Mouse (Mus musculus): Measurements from ENCODE around the gene Ywhah. TPM values are rescaled to one million over a fixed set of nuclear protein-coding genes. Genes with fewer than 3 reads are reported as not detected.
A peak's percentile ranks its signal among the peaks of the same experiment; 100 is the strongest.

Ywhah gene
- 200 and 252 TPM in 2 replicates for polyA plus RNA-seq (2011; ENCODE audit: insufficient read depth, insufficient read length, low replicate concordance, missing spikeins)

GRCm38 (mm10) chr5:33018561-33019425 is at the start of gene Ywhah:
TSS of gene Ywhah (plus strand) at chr5:33018816.
- under 1% methylated on average over 119 of the region's 121 CpGs for WGBS
- peaks cover 2% of the 10 kb centered on the region; the same call in 1 of the 2 replicates for H3K4me1 ChIP-seq (ENCODE audit: control insufficient read depth, insufficient read depth, low read length)

GRCm38 (mm10) chr5:32976541-32976940 is 42.1 kb upstream of the Ywhah start:
- H3K27ac ChIP-seq (ENCODE audit: control insufficient read depth, insufficient read depth, low read depth, low read length, poor library complexity): no peak overlapping the region
- no peak for TF ChIP-seq CTCF (IDR thresholded peaks at IDR 0.05; ENCODE audit: control insufficient read depth, insufficient read depth, low read length)
- TF ChIP-seq POLR2A (IDR thresholded peaks at IDR 0.05; ENCODE audit: borderline replicate concordance, control insufficient read depth, low read depth, low read length): no peak
- no peaks in the 10 kb centered on the region; the same call in 1 of the 2 replicates for H3K4me1 ChIP-seq (ENCODE audit: control insufficient read depth, insufficient read depth, low read length)
- WGBS: 36% methylated on average over 4 of the region's 4 CpGs
- no peak overlapping the region for H3K4me3 ChIP-seq (replicated peaks; ENCODE audit: control insufficient read depth, low read depth, low read length)

More at GRCm38 (mm10) chr5:33018561-33019425, at the start of gene Ywhah:
- Histone ChIP-seq H3K27ac (ENCODE audit: control insufficient read depth, insufficient read depth, low read depth, low read length, poor library complexity) (peak within 1 kb of the TSS; percentile 100), H3K4me3 (replicated peaks; ENCODE audit: control insufficient read depth, low read depth, low read length) (peak within 1 kb of the TSS; percentile 81)
- TF ChIP-seq CTCF (IDR thresholded peaks at IDR 0.05; ENCODE audit: control insufficient read depth, insufficient read depth, low read length): no peak
- peak; percentile 86 for TF ChIP-seq POLR2A (IDR thresholded peaks at IDR 0.05; ENCODE audit: borderline replicate concordance, control insufficient read depth, low read depth, low read length)

- H3K4me3 ChIP-seq (replicated peaks; ENCODE audit: control insufficient read depth, low read depth, low read length): no peak overlapping the region
- no peaks in the 10 kb centered on the region; the same call in 1 of the 2 replicates for H3K4me1 ChIP-seq (ENCODE audit: control insufficient read depth, insufficient read depth, low read length)
- H3K27ac ChIP-seq (ENCODE audit: control insufficient read depth, insufficient read depth, low read depth, low read length, poor library complexity): no peak overlapping the region
- TF ChIP-seq CTCF (IDR thresholded peaks at IDR 0.05; ENCODE audit: control insufficient read depth, insufficient read depth, low read length) (no peak), POLR2A (IDR thresholded peaks at IDR 0.05; ENCODE audit: borderline replicate concordance, control insufficient read depth, low read depth, low read length) (no peak)
Observed at GRCm38 (mm10) chr5:32977179-32977578, 41.4 kb upstream of the Ywhah start.

GRCm38 (mm10) chr5:32985379-32985778 is 33.2 kb upstream of the Ywhah start:
- 96% methylated on average over 1 of the region's 1 CpGs for WGBS
- no peaks in the 10 kb centered on the region for H3K4me1 ChIP-seq (ENCODE audit: control insufficient read depth, insufficient read depth, low read length)
- TF ChIP-seq POLR2A (IDR thresholded peaks at IDR 0.05; ENCODE audit: borderline replicate concordance, control insufficient read depth, low read depth, low read length) (no peak), CTCF (IDR thresholded peaks at IDR 0.05; ENCODE audit: control insufficient read depth, insufficient read depth, low read length) (no peak)
- no peak overlapping the region for H3K27ac ChIP-seq (ENCODE audit: control insufficient read depth, insufficient read depth, low read depth, low read length, poor library complexity)
- H3K4me3 ChIP-seq (replicated peaks; ENCODE audit: control insufficient read depth, low read depth, low read length): no peak overlapping the region

GRCm38 (mm10) chr5:32987873-32988272 is 30.7 kb upstream of the Ywhah start:
- Histone ChIP-seq H3K4me3 (replicated peaks; ENCODE audit: control insufficient read depth, low read depth, low read length) (no peak overlapping the region), H3K27ac (ENCODE audit: control insufficient read depth, insufficient read depth, low read depth, low read length, poor library complexity) (no peak overlapping the region), H3K4me1 (ENCODE audit: control insufficient read depth, insufficient read depth, low read length) (no peaks in the 10 kb centered on the region)
- TF ChIP-seq POLR2A (IDR thresholded peaks at IDR 0.05; ENCODE audit: borderline replicate concordance, control insufficient read depth, low read depth, low read length) (no peak), CTCF (IDR thresholded peaks at IDR 0.05; ENCODE audit: control insufficient read depth, insufficient read depth, low read length) (no peak)
- WGBS: 69% methylated on average over 1 of the region's 1 CpGs

GRCm38 (mm10) chr5:32989959-32990640 is 28.5 kb upstream of the Ywhah start:
- 84% methylated on average over 13 of the region's 13 CpGs for WGBS
- no peak for TF ChIP-seq POLR2A (IDR thresholded peaks at IDR 0.05; ENCODE audit: borderline replicate concordance, control insufficient read depth, low read depth, low read length)
- no peak for TF ChIP-seq CTCF (IDR thresholded peaks at IDR 0.05; ENCODE audit: control insufficient read depth, insufficient read depth, low read length)

GRCm38 (mm10) chr5:32991152-32991551 is 27.5 kb upstream of the Ywhah start:
- H3K27ac ChIP-seq (ENCODE audit: control insufficient read depth, insufficient read depth, low read depth, low read length, poor library complexity): no peak overlapping the region
- no peak for TF ChIP-seq POLR2A (IDR thresholded peaks at IDR 0.05; ENCODE audit: borderline replicate concordance, control insufficient read depth, low read depth, low read length)
- no peak for TF ChIP-seq CTCF (IDR thresholded peaks at IDR 0.05; ENCODE audit: control insufficient read depth, insufficient read depth, low read length)
- 83% methylated on average over 8 of the region's 8 CpGs for WGBS
- H3K4me3 ChIP-seq (replicated peaks; ENCODE audit: control insufficient read depth, low read depth, low read length): no peak overlapping the region
- no peaks in the 10 kb centered on the region for H3K4me1 ChIP-seq (ENCODE audit: control insufficient read depth, insufficient read depth, low read length)

More at GRCm38 (mm10) chr5:32989959-32990640, 28.5 kb upstream of the Ywhah start:
- H3K4me3 ChIP-seq (replicated peaks; ENCODE audit: control insufficient read depth, low read depth, low read length): no peak overlapping the region
- no peak overlapping the region for H3K27ac ChIP-seq (ENCODE audit: control insufficient read depth, insufficient read depth, low read depth, low read length, poor library complexity)
- H3K4me1 ChIP-seq (ENCODE audit: control insufficient read depth, insufficient read depth, low read length): no peaks in the 10 kb centered on the region

GRCm38 (mm10) chr5:32994471-32994870 is 24.1 kb upstream of the Ywhah start:
- H3K4me3 ChIP-seq (replicated peaks; ENCODE audit: control insufficient read depth, low read depth, low read length): no peak overlapping the region
- no peak for TF ChIP-seq CTCF (IDR thresholded peaks at IDR 0.05; ENCODE audit: control insufficient read depth, insufficient read depth, low read length)
- no peak for TF ChIP-seq POLR2A (IDR thresholded peaks at IDR 0.05; ENCODE audit: borderline replicate concordance, control insufficient read depth, low read depth, low read length)
- H3K27ac ChIP-seq (ENCODE audit: control insufficient read depth, insufficient read depth, low read depth, low read length, poor library complexity): no peak overlapping the region
- no peaks in the 10 kb centered on the region; the same call in 1 of the 2 replicates for H3K4me1 ChIP-seq (ENCODE audit: control insufficient read depth, insufficient read depth, low read length)
- 56% methylated on average over 2 of the region's 2 CpGs for WGBS
